Mouse (Mus musculus) small intestine, adult 10 weeks (tissue): ENCODE measurements around the gene Eomes. TPM values are rescaled to one million over a fixed set of nuclear protein-coding genes. Genes with fewer than 3 reads are reported as not detected.

Experiments
- polyA plus RNA-seq: library from polyadenylated mRNA; stranded (reverse); fragments of 350-450 nt; fragmentation: Illumina TruSeq; extraction: RNeasy Lipid Tissue Mini Kit (QIAGEN cat#74804); gene quantifications from one replicate; pipeline ENCODE4 v1.2.3, GENCODE M21; 2014; ENCODE audit warnings: low replicate concordance

Eomes gene
- not detected for polyA plus RNA-seq

DNA sequence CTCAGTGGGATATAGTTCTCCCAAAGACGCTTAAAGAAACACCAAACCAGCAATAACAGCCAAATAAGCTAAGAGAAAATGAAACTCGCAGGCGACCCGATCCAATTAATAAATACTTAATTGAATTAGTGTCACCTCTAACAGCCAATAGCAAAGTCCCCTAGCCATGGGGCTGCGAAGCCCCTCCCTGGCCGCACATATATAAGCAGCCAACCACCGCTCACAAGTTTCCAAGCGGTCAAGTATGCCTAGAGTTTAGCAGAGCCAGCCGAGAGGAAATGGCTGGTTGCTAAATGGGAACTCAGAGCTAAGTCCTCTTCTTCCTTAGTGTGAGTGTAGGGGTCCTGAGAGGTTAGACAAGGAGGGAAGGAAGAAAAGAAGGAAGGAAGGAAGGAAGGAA lies at the start of gene Eomes:
Gene Eomes (plus strand): TSS at position 252 of the 400 bp plus-strand sequence.

GRCm38 (mm10) chr9:118506020-118506403 lies 28.0 kb downstream of the Eomes start, which contains the start of gene Golga4:
Golga4 (plus strand) TSS chr9:118506267.

Other genes with a start within 250 kb of the Eomes start
- gene Golga4, start 28.1 kb downstream of the Eomes start, polyA plus RNA-seq = 128 TPM
- 3.6 TPM for gene Itga9, start 128.5 kb downstream of the Eomes start, polyA plus RNA-seq